Mouse (Mus musculus) myocyte (in vitro differentiated cells): ENCODE data around the gene Ubxn6.

ENCODE experiments used
- CEBPB ChIP-seq: IDR thresholded peaks from 2 replicates; pipeline ENCODE4 v1.6.1; 2011; ENCODE audit warnings: mild to moderate bottlenecking, moderate library complexity; ENCODE audit not compliant: poor library complexity, insufficient read depth, severe bottlenecking
- E2F4 ChIP-seq: IDR thresholded peaks from one replicate; pipeline ENCODE4 v1.6.1; 2011; ENCODE audit warnings: mild to moderate bottlenecking, control low read depth, moderate library complexity; ENCODE audit not compliant: insufficient read depth
- MAX ChIP-seq: IDR thresholded peaks from one replicate; pipeline ENCODE4 v1.6.1; 2011; ENCODE audit warnings: low read depth, mild to moderate bottlenecking, control low read depth
- MYOD1 ChIP-seq, 3 experiments: IDR thresholded peaks; one replicate each; pipeline ENCODE4 v1.6.1; 2011; ENCODE audit warnings: control low read depth in 2 of 3, low read depth in 2 of 3, mild to moderate bottlenecking in 2 of 3, moderate library complexity in 1 of 3; ENCODE audit not compliant: insufficient read length in 2 of 3, control insufficient read depth in 1 of 3
- MYOG ChIP-seq, 3 experiments: IDR thresholded peaks; one replicate each; pipeline ENCODE4 v1.6.1; 2011; ENCODE audit warnings: control low read depth in 2 of 3, low read depth in 2 of 3, mild to moderate bottlenecking in 2 of 3; ENCODE audit not compliant: insufficient read length in 2 of 3, control insufficient read depth in 1 of 3, insufficient read depth in 1 of 3
- POLR2A ChIP-seq: IDR thresholded peaks from one replicate; pipeline ENCODE4 v1.6.1; 2011; ENCODE audit warnings: low read depth, mild to moderate bottlenecking, control low read depth, moderate library complexity; ENCODE audit not compliant: insufficient read length
- POLR2AphosphoS2 ChIP-seq: IDR thresholded peaks from one replicate; pipeline ENCODE4 v1.6.1; 2011; ENCODE audit warnings: low read depth, control low read depth; ENCODE audit not compliant: insufficient read length
- REST ChIP-seq: IDR thresholded peaks from one replicate; pipeline ENCODE4 v1.6.1; 2011; ENCODE audit warnings: mild to moderate bottlenecking, control low read depth, moderate library complexity; ENCODE audit not compliant: insufficient read depth, insufficient read length
- SRF ChIP-seq: IDR thresholded peaks from one replicate; pipeline ENCODE4 v1.6.1; 2011; ENCODE audit warnings: low read depth; ENCODE audit not compliant: control insufficient read depth, insufficient read length
- TCF12 ChIP-seq: IDR thresholded peaks from one replicate; pipeline ENCODE4 v1.6.1; 2011; ENCODE audit warnings: mild to moderate bottlenecking, control low read depth; ENCODE audit not compliant: poor library complexity, insufficient read depth, severe bottlenecking
- TCF3 ChIP-seq: IDR thresholded peaks from one replicate; pipeline ENCODE4 v1.6.1; 2011; ENCODE audit warnings: low read depth, control low read depth; ENCODE audit not compliant: insufficient read length
- USF1 ChIP-seq: IDR thresholded peaks from one replicate; pipeline ENCODE4 v1.6.1; 2011; ENCODE audit warnings: low read depth, mild to moderate bottlenecking, control low read depth, moderate library complexity

- no peak for TF ChIP-seq TCF12
- no peak for TF ChIP-seq USF1
- TF ChIP-seq E2F4 = no peak
- no peak for TF ChIP-seq MAX
- no peak for TF ChIP-seq POLR2A
- TF ChIP-seq POLR2AphosphoS2 = no peak
- no peak for TF ChIP-seq REST
- TF ChIP-seq MYOD1 (IDR thresholded peaks at IDR 0.05; ENCODE audit: control insufficient read depth in 1 of 3, insufficient read length in 2 of 3, low read depth in 2 of 3) = no peak
- no peak for TF ChIP-seq SRF
- TF ChIP-seq CEBPB = no peak
- TF ChIP-seq TCF3 = no peak
- no peak for TF ChIP-seq MYOG (IDR thresholded peaks at IDR 0.05; ENCODE audit: control insufficient read depth in 1 of 3, insufficient read depth in 1 of 3, insufficient read length in 2 of 3, low read depth in 2 of 3)
Measured at GRCm38 (mm10) chr17:56110571-56110970, 35.7 kb upstream of the Ubxn6 start.
